Mouse (Mus musculus) CD4-positive helper T cell, adult 2 months (primary cell): ENCODE results near the gene 9530077C05Rik.
"Not testable (repeated sequence)": the region's sequence is repeated elsewhere in the genome, so short reads cannot be mapped to it uniquely, and the experiment has no call there.

ENCODE experiments used
- DNase-seq: peaks from one replicate; pipeline ENCODE4 v3.0.0-alpha.2; 2012; ENCODE audit warnings: low read depth, missing footprints, low spot score

Gene 9530077C05Rik

GRCm38 (mm10) chr9:22417547-22417946 lies 6.2 kb downstream of the 9530077C05Rik start:
- DNase-seq = no peak

GRCm38 (mm10) chr9:22419877-22420276 lies 8.6 kb downstream of the 9530077C05Rik start:
- no peak for DNase-seq

- DNase-seq = no peak
Observed at GRCm38 (mm10) chr9:22420491-22420890, 9.2 kb downstream of the 9530077C05Rik start.

- DNase-seq = no peak
Observed at GRCm38 (mm10) chr9:22422559-22422958, 11.2 kb downstream of the 9530077C05Rik start.

- DNase-seq = no peak
Observed at GRCm38 (mm10) chr9:22423507-22423906, 12.2 kb downstream of the 9530077C05Rik start.

GRCm38 (mm10) chr9:22424196-22424595 lies 12.9 kb downstream of the 9530077C05Rik start:
- no peak for DNase-seq

- no peak for DNase-seq
Observed at GRCm38 (mm10) chr9:22424719-22425118, 13.4 kb downstream of the 9530077C05Rik start.

- no peak for DNase-seq
Observed at GRCm38 (mm10) chr9:22428028-22428665, 16.8 kb downstream of the 9530077C05Rik start.

GRCm38 (mm10) chr9:22428666-22429410 lies 17.5 kb downstream of the 9530077C05Rik start:
- no peak for DNase-seq

GRCm38 (mm10) chr9:22429533-22430241 lies 18.4 kb downstream of the 9530077C05Rik start:
- DNase-seq = peak; percentile 47

- peak; percentile 19 for DNase-seq
Observed at GRCm38 (mm10) chr9:22430315-22430840, 19.1 kb downstream of the 9530077C05Rik start.

GRCm38 (mm10) chr9:22433221-22433620 lies 21.9 kb downstream of the 9530077C05Rik start:
- DNase-seq = no peak

- DNase-seq = no peak
Observed at GRCm38 (mm10) chr9:22434101-22434500, 22.8 kb downstream of the 9530077C05Rik start.

- DNase-seq = no peak
Observed at GRCm38 (mm10) chr9:22438826-22439225, 27.5 kb downstream of the 9530077C05Rik start.

- no peak for DNase-seq
Observed at GRCm38 (mm10) chr9:22443157-22443556, 31.8 kb downstream of the 9530077C05Rik start.

GRCm38 (mm10) chr9:22445123-22445522 lies 33.8 kb downstream of the 9530077C05Rik start:
- no peak for DNase-seq

- no peak for DNase-seq
Observed at GRCm38 (mm10) chr9:22447213-22447612, 35.9 kb downstream of the 9530077C05Rik start.

GRCm38 (mm10) chr9:22448420-22448819 lies 37.1 kb downstream of the 9530077C05Rik start:
- no peak for DNase-seq

GRCm38 (mm10) chr9:22449209-22449608 lies 37.9 kb downstream of the 9530077C05Rik start:
- no peak for DNase-seq

GRCm38 (mm10) chr9:22452697-22453096 lies 41.4 kb downstream of the 9530077C05Rik start:
- DNase-seq = no peak

- DNase-seq = no peak
Observed at GRCm38 (mm10) chr9:22453501-22453924, 42.2 kb downstream of the 9530077C05Rik start.

- DNase-seq = not testable (repeated sequence)
Observed at GRCm38 (mm10) chr9:22453990-22454389, 42.7 kb downstream of the 9530077C05Rik start, which contains the start of gene Gm17545. Gene Gm17545, plus strand, starts transcription at chr9:22454290.
